Mouse (Mus musculus): ENCODE results near the gene Mrpl53. TPM values are rescaled to one million over a fixed set of nuclear protein-coding genes. Genes with fewer than 3 reads are reported as not detected.

Gene Mrpl53
- total RNA-seq (2014; rRNA removed) (72.5 and 73.7 TPM in 2 replicates), polyA plus RNA-seq (2015; fragmentation: Nextera tagmentation; extraction: Ambion mirVana) (122 and 126 TPM in 2 replicates)

GRCm38 (mm10) chr6:83108762-83109668 lies at the start of gene Mrpl53:
Gene Mrpl53, plus strand, starts transcription at chr6:83109040.
- under 1% methylated on average over 76 of the region's 76 CpGs for WGBS
- peaks cover 18% of the 10 kb centered on the region for H3K4me1 ChIP-seq (ENCODE audit: insufficient read depth, low read length)
- peak within 1 kb of the TSS; percentile 91 for H3K27ac ChIP-seq
- peak within 1 kb of the TSS; percentile 96 for H3K4me2 ChIP-seq (ENCODE audit: low read depth, low read length)
- H3K4me3 ChIP-seq (ENCODE audit: low read length) = peak within 1 kb of the TSS; percentile 69
- DNase-seq (ENCODE audit: low spot score) (peak; percentile 91), ATAC-seq (peak; percentile 93)
- no peak for TF ChIP-seq CTCF (IDR thresholded peaks at IDR 0.05; ENCODE audit: low read depth)
- H3K9ac ChIP-seq (replicated peaks; ENCODE audit: low read length) = peak within 1 kb of the TSS; percentile 78
- H3K9me3 ChIP-seq (ENCODE audit: low read length) = no peaks in the 10 kb centered on the region
- H3K36me3 ChIP-seq (ENCODE audit: insufficient read depth, low read length) = peaks cover 7% of the 10 kb centered on the region; the same call in 1 of the 2 replicates
- no peaks in the 10 kb centered on the region for H3K27me3 ChIP-seq (ENCODE audit: insufficient read depth, low read length)

DNA sequence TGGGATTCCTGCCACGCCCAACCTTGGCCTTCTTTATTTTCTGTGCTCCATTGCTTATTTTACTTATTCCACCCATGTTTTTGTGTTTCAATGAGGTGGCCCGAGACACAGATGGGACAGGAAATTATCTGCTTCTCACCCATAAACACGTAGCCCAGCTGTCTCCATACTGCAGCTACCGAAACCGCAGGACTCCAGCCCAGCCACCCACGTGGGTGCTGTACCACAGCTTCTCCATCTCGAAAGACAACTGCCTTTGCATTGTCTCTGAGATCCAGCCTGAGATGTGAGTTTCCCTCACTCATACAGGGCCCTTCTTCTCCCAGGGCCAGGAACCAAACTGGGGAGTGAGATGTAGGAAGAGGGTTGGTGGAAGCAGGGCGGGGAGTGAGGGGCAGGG lies 42.8 kb upstream of the Mrpl53 start:
- no peak overlapping the region for H3K27ac ChIP-seq
- peaks cover 91% of the 10 kb centered on the region for H3K27me3 ChIP-seq (ENCODE audit: insufficient read depth, low read length)
- H3K9me3 ChIP-seq (ENCODE audit: low read length) = no peaks in the 10 kb centered on the region
- no peak overlapping the region for H3K4me2 ChIP-seq (ENCODE audit: low read depth, low read length)
- H3K9ac ChIP-seq (replicated peaks; ENCODE audit: low read length) = no peak overlapping the region
- ATAC-seq (no peak), DNase-seq (ENCODE audit: low spot score) (no peak)
- H3K36me3 ChIP-seq (ENCODE audit: insufficient read depth, low read length) = no peaks in the 10 kb centered on the region
- no peaks in the 10 kb centered on the region for H3K4me1 ChIP-seq (ENCODE audit: insufficient read depth, low read length)
- H3K4me3 ChIP-seq (ENCODE audit: low read length) = no peak overlapping the region
- 48% methylated on average over 8 of the region's 8 CpGs for WGBS
- TF ChIP-seq CTCF (IDR thresholded peaks at IDR 0.05; ENCODE audit: low read depth) = no peak

- H3K4me1 ChIP-seq (ENCODE audit: insufficient read depth, low read length) = no peaks in the 10 kb centered on the region
- TF ChIP-seq CTCF (IDR thresholded peaks at IDR 0.05; ENCODE audit: low read depth) = no peak
- H3K9me3 ChIP-seq (ENCODE audit: low read length) = no peaks in the 10 kb centered on the region
- H3K27me3 ChIP-seq (ENCODE audit: insufficient read depth, low read length) = peaks cover 93% of the 10 kb centered on the region
- H3K4me2 ChIP-seq (ENCODE audit: low read depth, low read length) = no peak overlapping the region
- no peak for ATAC-seq
- 28% methylated on average over 6 of the region's 6 CpGs for WGBS
- no peaks in the 10 kb centered on the region for H3K36me3 ChIP-seq (ENCODE audit: insufficient read depth, low read length)
- DNase-seq (ENCODE audit: low spot score) = no peak
- H3K4me3 ChIP-seq (ENCODE audit: low read length) = no peak overlapping the region
- H3K27ac ChIP-seq = no peak overlapping the region
- no peak overlapping the region for H3K9ac ChIP-seq (replicated peaks; ENCODE audit: low read length)
Observed at GRCm38 (mm10) chr6:83066441-83066840, 42.4 kb upstream of the Mrpl53 start.

DNA sequence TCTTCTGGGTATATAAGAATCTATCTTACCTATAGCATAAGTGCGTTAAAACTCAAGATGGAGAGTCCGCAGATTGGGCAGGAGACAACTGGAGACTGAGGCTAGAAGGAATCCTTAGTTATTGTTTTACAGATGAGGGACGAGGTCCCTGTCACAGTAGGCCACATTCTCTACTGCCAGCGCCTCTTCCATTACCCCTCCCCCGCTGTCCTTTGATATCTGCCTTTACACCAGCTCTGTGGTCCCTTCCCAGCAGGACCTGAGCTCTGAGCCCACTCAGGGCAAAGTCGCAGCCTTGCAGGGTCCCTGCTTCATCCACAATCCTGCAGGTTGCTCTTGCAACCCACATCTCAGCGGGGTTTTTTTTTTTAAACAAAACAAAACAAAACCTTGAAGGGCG lies 40.6 kb upstream of the Mrpl53 start:
- DNase-seq (ENCODE audit: low spot score) = no peak
- no peak overlapping the region for H3K4me3 ChIP-seq (ENCODE audit: low read length)

GRCm38 (mm10) chr6:83068706-83069487 lies 39.9 kb upstream of the Mrpl53 start:
- WGBS = 1% methylated on average over 67 of the region's 81 CpGs
- DNase-seq (ENCODE audit: low spot score) (no peak), ATAC-seq (no peak)
- H3K4me2 ChIP-seq (ENCODE audit: low read depth, low read length) = peak overlapping the region; percentile 30; the same call in 1 of the 2 replicates
- H3K36me3 ChIP-seq (ENCODE audit: insufficient read depth, low read length) = no peaks in the 10 kb centered on the region
- H3K27ac ChIP-seq = no peak overlapping the region
- H3K27me3 ChIP-seq (ENCODE audit: insufficient read depth, low read length) = peaks cover 89% of the 10 kb centered on the region
- no peaks in the 10 kb centered on the region for H3K9me3 ChIP-seq (ENCODE audit: low read length)
- H3K4me1 ChIP-seq (ENCODE audit: insufficient read depth, low read length) = no peaks in the 10 kb centered on the region
- no peak overlapping the region for H3K9ac ChIP-seq (replicated peaks; ENCODE audit: low read length)
- TF ChIP-seq CTCF (IDR thresholded peaks at IDR 0.05; ENCODE audit: low read depth) = no peak
- H3K4me3 ChIP-seq (ENCODE audit: low read length) = peak overlapping the region; percentile 23

More for the DNA sequence above, 40.6 kb upstream of the Mrpl53 start:
- TF ChIP-seq CTCF (IDR thresholded peaks at IDR 0.05; ENCODE audit: low read depth) = no peak
- H3K27me3 ChIP-seq (ENCODE audit: insufficient read depth, low read length) = peaks cover 90% of the 10 kb centered on the region
- H3K4me2 ChIP-seq (ENCODE audit: low read depth, low read length) = no peak overlapping the region
- no peaks in the 10 kb centered on the region for H3K4me1 ChIP-seq (ENCODE audit: insufficient read depth, low read length)
- no peak overlapping the region for H3K27ac ChIP-seq
- no peak for ATAC-seq
- no peaks in the 10 kb centered on the region for H3K36me3 ChIP-seq (ENCODE audit: insufficient read depth, low read length)
- no peak overlapping the region for H3K9ac ChIP-seq (replicated peaks; ENCODE audit: low read length)
- WGBS = 6% methylated on average over 8 of the region's 8 CpGs
- no peaks in the 10 kb centered on the region for H3K9me3 ChIP-seq (ENCODE audit: low read length)

GRCm38 (mm10) chr6:83069488-83070246 lies 39.2 kb upstream of the Mrpl53 start:
- no peak for TF ChIP-seq CTCF (IDR thresholded peaks at IDR 0.05; ENCODE audit: low read depth)
- Histone ChIP-seq H3K27me3 (ENCODE audit: insufficient read depth, low read length) (peaks cover 89% of the 10 kb centered on the region), H3K4me2 (ENCODE audit: low read depth, low read length) (no peak overlapping the region; the same call in 1 of the 2 replicates), H3K9ac (replicated peaks; ENCODE audit: low read length) (no peak overlapping the region), H3K4me3 (ENCODE audit: low read length) (peak overlapping the region; percentile 1; the same call in 1 of the 2 replicates), H3K36me3 (ENCODE audit: insufficient read depth, low read length) (no peaks in the 10 kb centered on the region), H3K4me1 (ENCODE audit: insufficient read depth, low read length) (no peaks in the 10 kb centered on the region), H3K27ac (no peak overlapping the region), H3K9me3 (ENCODE audit: low read length) (no peaks in the 10 kb centered on the region)
- under 1% methylated on average over 61 of the region's 69 CpGs for WGBS
- no peak for ATAC-seq
- DNase-seq (ENCODE audit: low spot score) = no peak
